Mouse (Mus musculus) liver, embryonic 12.5 days (tissue): Measurements from ENCODE around the gene Zbtb40. TPM values are rescaled to one million over a fixed set of nuclear protein-coding genes. Genes with fewer than 3 reads are reported as not detected.
A peak's percentile ranks its signal among the peaks of the same experiment; 100 is the strongest.

Source experiments
- ATAC-seq: fragments of 200-750 bp; cut with Nextera tagmentation; 2 replicates; pipeline ENCODE4 v1.8.0; 2017; ENCODE audit warnings: moderate number of reproducible peaks, mild to moderate bottlenecking, moderate library complexity
- H3K27ac ChIP-seq: fragments of 300-500 bp; sonication (generic); 2 replicates; pipeline ENCODE4 v1.5.1; 2016; ENCODE audit warnings: mild to moderate bottlenecking
- H3K27me3 ChIP-seq: fragments of 300-500 bp; sonication (generic); replicated peaks from 2 replicates; pipeline ENCODE4 v1.6.1; 2016; ENCODE audit warnings: mild to moderate bottlenecking, moderate library complexity
- H3K36me3 ChIP-seq: fragments of 300-500 bp; sonication (generic); 2 replicates; pipeline ENCODE4 v1.6.1; 2016; ENCODE audit warnings: mild to moderate bottlenecking, moderate library complexity
- H3K4me1 ChIP-seq: fragments of 300-500 bp; sonication (generic); 2 replicates; pipeline ENCODE4 v1.6.1; 2016
- H3K4me2 ChIP-seq: fragments of 300-500 bp; sonication (generic); 2 replicates; pipeline ENCODE4 v1.6.1; 2016; ENCODE audit warnings: mild to moderate bottlenecking, moderate library complexity
- H3K4me3 ChIP-seq: fragments of 300-500 bp; sonication (generic); 2 replicates; pipeline ENCODE4 v1.5.1; 2016; ENCODE audit warnings: mild to moderate bottlenecking, moderate library complexity
- H3K9ac ChIP-seq: fragments of 300-500 bp; sonication (generic); 2 replicates; pipeline ENCODE4 v1.6.1; 2016; ENCODE audit warnings: mild to moderate bottlenecking, moderate library complexity
- H3K9me3 ChIP-seq: fragments of 300-500 bp; sonication (generic); replicated peaks from 2 replicates; pipeline ENCODE4 v1.6.1; 2016; ENCODE audit warnings: mild to moderate bottlenecking, moderate library complexity
- WGBS: fragments of 180-500 bp; shearing (Covaris S2); methylation state at CpG from one replicate; pipeline ENCODE4 v1.1.7; 2016; ENCODE audit not compliant: insufficient replicate concordance; 5-methylcytosine and 5-hydroxymethylcytosine counted together
- polyA plus RNA-seq: library from polyadenylated mRNA; unstranded; fragments of >200 nt; fragmentation: Nextera tagmentation; extraction: Ambion mirVana; gene quantifications from 2 replicates; pipeline ENCODE4 v1.2.1, GENCODE M21; 2016

Gene Zbtb40
- polyA plus RNA-seq, 1 experiment from 2014 or later: 3.2 TPM

DNA sequence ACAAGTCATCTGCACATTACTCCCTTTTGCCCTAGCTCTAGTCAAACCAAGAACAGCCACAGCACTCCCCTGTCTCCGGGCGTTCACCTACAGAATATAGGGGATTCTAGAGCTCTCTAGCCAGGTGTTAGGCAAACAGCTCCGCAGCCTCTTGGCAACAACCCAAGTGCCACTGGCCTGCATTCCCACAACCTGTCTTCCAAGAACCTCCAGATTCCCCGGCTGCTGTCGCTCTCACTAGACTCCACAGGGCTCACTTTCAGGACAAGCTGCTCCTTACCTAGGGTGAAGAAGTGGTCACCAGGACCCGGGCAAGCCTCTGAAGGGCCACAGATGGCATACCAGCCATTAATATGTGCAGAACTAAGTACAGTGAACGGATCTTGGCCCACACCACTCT lies 17.3 kb downstream of the Zbtb40 start:
- peaks cover 31% of the 10 kb centered on the region for H3K4me1 ChIP-seq
- no peak overlapping the region for H3K9ac ChIP-seq
- H3K36me3 ChIP-seq: no peaks in the 10 kb centered on the region
- WGBS: 85% methylated on average over 7 of the region's 7 CpGs
- no peaks in the 10 kb centered on the region for H3K9me3 ChIP-seq
- no peak for ATAC-seq
- no peak overlapping the region for H3K27ac ChIP-seq
- no peak overlapping the region for H3K4me3 ChIP-seq
- no peak overlapping the region for H3K4me2 ChIP-seq
- H3K27me3 ChIP-seq: no peaks in the 10 kb centered on the region

GRCm38 (mm10) chr4:137029348-137029747 lies 19.3 kb downstream of the Zbtb40 start:
- H3K4me3 ChIP-seq: no peak overlapping the region
- ATAC-seq: no peak
- no peaks in the 10 kb centered on the region for H3K27me3 ChIP-seq
- H3K9ac ChIP-seq: no peak overlapping the region
- H3K36me3 ChIP-seq: no peaks in the 10 kb centered on the region
- no peak overlapping the region for H3K27ac ChIP-seq
- peaks cover 51% of the 10 kb centered on the region for H3K4me1 ChIP-seq
- no peak overlapping the region for H3K4me2 ChIP-seq
- no peaks in the 10 kb centered on the region for H3K9me3 ChIP-seq
- WGBS: 61% methylated on average over 8 of the region's 8 CpGs

DNA sequence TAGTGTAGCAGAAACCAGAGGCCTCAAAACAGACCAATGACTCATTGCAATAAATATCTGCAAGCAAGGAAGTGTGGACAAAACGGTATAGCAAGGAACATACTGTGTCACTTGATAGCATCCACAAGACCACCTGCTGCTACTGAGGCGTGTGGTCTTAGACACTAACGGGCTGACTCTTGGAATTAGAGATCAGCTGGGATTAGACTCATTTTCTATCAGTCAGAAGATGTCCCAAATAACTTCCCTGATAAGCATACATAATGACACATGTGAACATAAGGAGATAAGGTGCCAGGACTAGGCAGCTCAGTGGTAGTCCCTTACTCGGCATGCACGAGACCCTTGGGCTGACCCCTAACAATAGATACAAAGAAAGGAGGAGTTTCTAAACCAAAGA lies 21.6 kb downstream of the Zbtb40 start:
- H3K4me1 ChIP-seq: peaks cover 51% of the 10 kb centered on the region
- WGBS: 24% methylated on average over 5 of the region's 5 CpGs
- ATAC-seq: peak; percentile 47
- H3K27me3 ChIP-seq: no peaks in the 10 kb centered on the region
- H3K27ac ChIP-seq: 0 out of 2 replicates have a peak overlapping the region, but pooled peaks have one; percentile 5
- no peaks in the 10 kb centered on the region for H3K9me3 ChIP-seq
- H3K36me3 ChIP-seq: no peaks in the 10 kb centered on the region
- no peak overlapping the region for H3K4me3 ChIP-seq
- no peak overlapping the region for H3K9ac ChIP-seq
- H3K4me2 ChIP-seq: no peak overlapping the region

DNA sequence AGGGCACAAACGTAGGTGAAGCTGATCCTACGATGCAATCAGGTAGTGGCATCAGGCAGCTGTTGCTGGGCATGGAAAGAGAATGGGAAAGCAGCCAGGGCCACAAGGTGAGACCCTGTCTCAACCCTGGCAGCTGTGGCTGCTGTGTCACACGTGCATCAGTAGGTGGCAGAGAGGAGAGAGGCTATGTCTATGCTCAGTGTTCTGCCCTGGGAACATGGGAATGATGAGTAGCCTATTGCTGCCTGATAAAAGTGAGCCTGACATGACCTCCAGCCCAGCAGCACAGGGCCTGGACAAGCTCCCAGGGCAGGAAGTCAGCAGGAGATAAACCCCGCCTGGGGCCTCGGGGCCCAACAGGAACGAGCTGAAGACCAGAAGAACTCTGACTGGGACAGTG lies 23.0 kb downstream of the Zbtb40 start:
- Histone ChIP-seq H3K4me2 (peak overlapping the region; percentile 35), H3K27me3 (no peaks in the 10 kb centered on the region), H3K4me3 (no peak overlapping the region), H3K9ac (0 out of 2 replicates have a peak overlapping the region, but pooled peaks have one; percentile 34), H3K27ac (peak overlapping the region; percentile 17; the same call in 1 of the 2 replicates), H3K4me1 (peaks cover 51% of the 10 kb centered on the region), H3K9me3 (no peaks in the 10 kb centered on the region), H3K36me3 (no peaks in the 10 kb centered on the region)
- peak; percentile 61 for ATAC-seq
- WGBS: 28% methylated on average over 6 of the region's 6 CpGs

DNA sequence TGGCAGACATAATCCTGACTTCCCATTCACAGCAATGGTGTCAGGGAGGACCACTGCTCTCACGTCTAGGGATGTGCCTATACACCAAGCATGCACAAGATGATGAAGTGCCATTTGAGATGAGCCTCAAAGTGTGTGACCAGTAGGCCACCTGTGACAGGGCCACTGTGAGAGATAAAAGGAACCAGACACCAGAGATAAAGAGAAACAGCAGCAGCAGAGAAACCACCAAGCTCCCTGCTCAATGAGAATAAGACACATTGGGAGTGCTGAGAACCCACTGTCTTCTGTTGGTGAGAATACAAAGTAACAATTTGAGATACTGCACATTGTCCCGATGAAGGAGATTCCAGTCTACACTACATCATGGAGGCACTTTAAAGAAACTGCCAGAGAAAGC lies 23.5 kb downstream of the Zbtb40 start:
- H3K9me3 ChIP-seq: no peaks in the 10 kb centered on the region
- H3K4me2 ChIP-seq: peak overlapping the region; percentile 35
- ATAC-seq: peak; percentile 58
- H3K4me3 ChIP-seq: no peak overlapping the region
- H3K27ac ChIP-seq: peak overlapping the region; percentile 17; the same call in 1 of the 2 replicates
- H3K27me3 ChIP-seq: no peaks in the 10 kb centered on the region
- peaks cover 54% of the 10 kb centered on the region for H3K4me1 ChIP-seq
- no peak overlapping the region for H3K9ac ChIP-seq
- no peaks in the 10 kb centered on the region for H3K36me3 ChIP-seq
- WGBS: 45% methylated on average over 2 of the region's 2 CpGs

- Histone ChIP-seq H3K4me3 (no peak overlapping the region), H3K27ac (no peak overlapping the region), H3K4me2 (no peak overlapping the region), H3K9ac (no peak overlapping the region), H3K27me3 (no peaks in the 10 kb centered on the region), H3K36me3 (peaks cover 33% of the 10 kb centered on the region), H3K4me1 (peaks cover 23% of the 10 kb centered on the region), H3K9me3 (no peaks in the 10 kb centered on the region)
- ATAC-seq: no peak
- WGBS: 71% methylated on average over 3 of the region's 3 CpGs
These were observed 28.5 kb downstream of the Zbtb40 start for GRCm38 (mm10) chr4:137020065-137020464.

DNA sequence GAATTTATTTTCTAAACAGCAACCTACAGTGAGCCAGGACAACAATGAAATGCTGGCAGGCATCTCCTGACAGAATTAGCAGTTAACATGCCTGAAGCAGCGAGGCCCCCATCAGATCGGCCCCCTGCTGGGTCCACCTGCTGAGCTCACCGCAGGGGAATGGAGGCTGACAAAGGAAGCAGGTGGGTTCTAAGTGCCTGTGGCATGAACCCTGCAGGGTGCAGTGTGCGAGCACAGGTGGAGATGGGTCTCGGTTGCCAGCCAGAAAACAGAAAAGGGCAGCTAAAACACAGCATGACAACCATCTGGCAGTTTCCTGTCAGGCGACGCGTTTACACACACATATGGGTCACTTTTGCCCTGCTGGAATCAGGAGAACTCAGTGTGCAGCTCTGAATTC lies 32.7 kb downstream of the Zbtb40 start:
- WGBS: 78% methylated on average over 8 of the region's 8 CpGs
- Histone ChIP-seq H3K4me2 (no peak overlapping the region), H3K27me3 (no peaks in the 10 kb centered on the region), H3K4me1 (peaks cover 15% of the 10 kb centered on the region; the same call in 1 of the 2 replicates), H3K9me3 (no peaks in the 10 kb centered on the region), H3K27ac (no peak overlapping the region), H3K9ac (no peak overlapping the region), H3K4me3 (no peak overlapping the region), H3K36me3 (peaks cover 46% of the 10 kb centered on the region)
- ATAC-seq: no peak

GRCm38 (mm10) chr4:137015476-137015856 lies 33.1 kb downstream of the Zbtb40 start:
- Histone ChIP-seq H3K4me3 (no peak overlapping the region), H3K27me3 (no peaks in the 10 kb centered on the region), H3K9ac (no peak overlapping the region), H3K4me2 (no peak overlapping the region), H3K4me1 (peaks cover 15% of the 10 kb centered on the region; the same call in 1 of the 2 replicates), H3K9me3 (no peaks in the 10 kb centered on the region), H3K27ac (no peak overlapping the region), H3K36me3 (peaks cover 46% of the 10 kb centered on the region)
- ATAC-seq: no peak
- 50% methylated on average over 6 of the region's 6 CpGs for WGBS

DNA sequence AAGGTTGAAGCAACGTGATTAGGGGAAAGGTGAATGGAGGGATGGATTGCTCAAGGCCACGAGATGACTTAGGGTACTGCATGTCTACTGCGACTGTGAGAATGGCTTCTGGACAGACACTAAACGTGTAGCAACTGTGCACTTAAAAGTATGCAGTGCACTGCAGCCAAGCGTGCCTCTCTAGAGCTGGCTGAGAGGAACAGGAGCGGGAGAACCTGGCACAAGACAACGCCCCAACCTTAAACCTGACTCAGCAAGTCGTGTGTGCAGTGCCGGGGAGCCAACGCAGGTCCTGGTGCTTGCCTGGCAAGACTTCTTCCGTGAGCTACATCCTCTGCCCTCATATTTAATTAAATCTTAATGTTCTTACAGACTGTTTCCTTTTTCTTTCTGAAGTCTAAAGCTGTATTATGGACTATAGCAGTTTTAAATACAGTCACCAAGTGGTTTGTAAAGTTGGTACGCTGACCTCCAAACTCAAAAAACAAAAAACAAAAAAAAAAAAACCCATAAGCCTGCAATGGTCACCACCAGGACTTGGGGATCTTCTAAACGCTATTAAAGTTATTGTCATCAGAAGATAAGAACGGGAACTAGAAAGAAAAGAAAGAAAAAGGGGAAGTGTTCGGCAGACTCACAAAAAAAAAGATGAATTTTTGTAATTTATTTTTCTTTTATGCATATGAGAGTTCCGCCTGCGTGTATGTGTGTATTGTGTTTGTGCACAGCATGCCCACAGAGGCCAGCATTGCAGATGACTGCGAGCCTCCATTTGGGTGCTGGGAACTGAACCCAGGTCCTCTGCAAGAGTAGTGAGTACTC lies 33.7 kb downstream of the Zbtb40 start:
- no peak overlapping the region for H3K9ac ChIP-seq
- H3K27me3 ChIP-seq: no peaks in the 10 kb centered on the region
- peaks cover 10% of the 10 kb centered on the region; the same call in 1 of the 2 replicates for H3K4me1 ChIP-seq
- no peak overlapping the region for H3K4me2 ChIP-seq
- peaks cover 46% of the 10 kb centered on the region for H3K36me3 ChIP-seq
- H3K27ac ChIP-seq: no peak overlapping the region
- H3K4me3 ChIP-seq: no peak overlapping the region
- no peak for ATAC-seq
- WGBS: 78% methylated on average over 18 of the region's 18 CpGs
- no peaks in the 10 kb centered on the region for H3K9me3 ChIP-seq

- H3K36me3 ChIP-seq: peaks cover 46% of the 10 kb centered on the region
- H3K4me2 ChIP-seq: no peak overlapping the region
- H3K27me3 ChIP-seq: no peaks in the 10 kb centered on the region
- H3K9me3 ChIP-seq: no peaks in the 10 kb centered on the region
- ATAC-seq: no peak
- H3K4me3 ChIP-seq: no peak overlapping the region
- H3K9ac ChIP-seq: no peak overlapping the region
- no peak overlapping the region for H3K27ac ChIP-seq
- WGBS: 84% methylated on average over 8 of the region's 8 CpGs
- H3K4me1 ChIP-seq: peaks cover 9% of the 10 kb centered on the region; the same call in 1 of the 2 replicates
These were observed 34.5 kb downstream of the Zbtb40 start for GRCm38 (mm10) chr4:137014124-137014523.

- Histone ChIP-seq H3K4me3 (no peak overlapping the region), H3K4me2 (no peak overlapping the region), H3K36me3 (peaks cover 32% of the 10 kb centered on the region), H3K27me3 (no peaks in the 10 kb centered on the region), H3K9ac (no peak overlapping the region), H3K9me3 (no peaks in the 10 kb centered on the region), H3K4me1 (no peaks in the 10 kb centered on the region), H3K27ac (no peak overlapping the region)
- 83% methylated on average over 8 of the region's 8 CpGs for WGBS
- ATAC-seq: no peak
These were observed 41.6 kb downstream of the Zbtb40 start for GRCm38 (mm10) chr4:137006966-137007365.

DNA sequence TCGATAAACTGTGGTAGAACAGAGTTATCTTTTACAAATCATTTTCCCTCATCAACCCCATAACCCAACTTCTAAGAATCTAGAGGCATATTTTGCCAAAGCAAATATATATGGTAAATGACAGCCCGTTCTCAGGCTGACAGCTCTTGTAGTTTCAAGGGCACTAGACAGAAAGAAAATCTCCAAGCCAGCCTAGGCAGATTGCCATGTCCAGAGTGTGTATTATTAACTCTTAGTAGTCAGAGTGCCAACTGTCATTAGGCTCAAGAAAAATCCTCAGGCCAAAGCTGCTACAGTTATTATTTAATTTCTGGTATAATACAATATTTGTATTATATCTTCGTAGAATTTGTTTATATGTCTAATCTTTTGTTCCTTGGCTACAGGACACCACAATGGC lies 46.8 kb downstream of the Zbtb40 start:
- Histone ChIP-seq H3K9me3 (no peaks in the 10 kb centered on the region), H3K4me1 (no peaks in the 10 kb centered on the region), H3K27ac (no peak overlapping the region), H3K9ac (no peak overlapping the region), H3K27me3 (no peaks in the 10 kb centered on the region), H3K4me2 (no peak overlapping the region), H3K36me3 (peaks cover 66% of the 10 kb centered on the region), H3K4me3 (no peak overlapping the region)
- 73% methylated on average over 3 of the region's 3 CpGs for WGBS
- ATAC-seq: no peak
